Mouse (Mus musculus): ENCODE measurements around the gene Spin1. TPM values are rescaled to one million over a fixed set of nuclear protein-coding genes. Genes with fewer than 3 reads are reported as not detected.

The Spin1 gene
- polyA plus RNA-seq, 1 experiment from 2014 or later: 161 TPM

DNA sequence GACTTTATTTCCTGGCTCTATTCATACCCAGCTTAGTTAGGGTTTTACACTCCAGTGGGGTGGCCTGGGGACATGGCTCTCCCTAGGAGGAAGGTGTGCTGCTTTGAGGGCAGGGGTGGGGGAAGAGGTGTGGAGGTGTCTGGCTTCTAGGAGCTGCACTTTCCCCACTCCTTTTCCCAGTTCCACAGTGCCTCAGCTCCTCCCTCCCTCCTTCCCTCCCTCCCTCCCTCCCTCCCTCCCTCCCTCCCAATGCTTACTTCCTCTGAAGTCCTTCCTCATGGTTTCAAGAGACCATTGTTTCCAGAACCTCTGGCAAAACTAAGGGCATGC lies 37.0 kb downstream of the Spin1 start:
- no peak for ATAC-seq

DNA sequence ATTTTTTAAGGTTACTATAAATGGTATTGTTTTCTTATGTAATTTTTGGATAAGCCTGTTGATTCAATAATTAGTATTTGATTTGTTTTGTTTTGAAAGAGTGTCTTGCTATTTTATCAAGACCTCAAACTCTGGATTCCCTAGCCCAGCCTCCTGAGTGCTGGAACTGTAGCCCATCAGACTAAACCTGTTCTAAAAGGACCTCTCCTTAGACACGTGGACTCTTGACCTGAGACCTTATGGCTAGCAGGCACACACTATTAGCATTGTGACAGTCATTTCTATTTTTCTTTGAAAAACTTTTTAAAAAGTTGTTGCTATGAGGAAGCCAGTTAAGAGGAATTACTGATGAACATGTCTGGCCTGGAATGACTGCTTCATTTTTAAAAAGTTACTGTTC lies 46.4 kb downstream of the Spin1 start:
- Histone ChIP-seq H3K27me3 (replicated peaks; ENCODE audit: control insufficient read depth, insufficient read depth, low read length) (no peaks in the 10 kb centered on the region), H3K9me3 (replicated peaks; ENCODE audit: control insufficient read depth, low read length) (no peaks in the 10 kb centered on the region), H3K9ac (ENCODE audit: low read length) (no peak overlapping the region), H3K36me3 (ENCODE audit: control insufficient read depth, insufficient read depth, low read length) (peaks cover 47% of the 10 kb centered on the region), H3K27ac (ENCODE audit: low read depth, low read length) (no peak overlapping the region), H3K4me1 (ENCODE audit: control insufficient read depth, insufficient read depth, low read length) (no peaks in the 10 kb centered on the region), H3K4me3 (ENCODE audit: low read depth, low read length) (no peak overlapping the region), H3K4me2 (ENCODE audit: low read length) (no peak overlapping the region)
- DNase-seq (ENCODE audit: low spot score) (no peak), ATAC-seq (no peak)
- 75% methylated on average over 1 of the region's 1 CpGs for WGBS

More for the DNA sequence above, 37.0 kb downstream of the Spin1 start:
- no peaks in the 10 kb centered on the region for H3K27me3 ChIP-seq (replicated peaks; ENCODE audit: control insufficient read depth, insufficient read depth, low read length)
- H3K9ac ChIP-seq (ENCODE audit: low read length): no peak overlapping the region
- H3K36me3 ChIP-seq (ENCODE audit: control insufficient read depth, insufficient read depth, low read length): peaks cover 50% of the 10 kb centered on the region
- H3K9me3 ChIP-seq (replicated peaks; ENCODE audit: control insufficient read depth, low read length): no peaks in the 10 kb centered on the region
- H3K27ac ChIP-seq (ENCODE audit: low read depth, low read length): no peak overlapping the region
- no peaks in the 10 kb centered on the region for H3K4me1 ChIP-seq (ENCODE audit: control insufficient read depth, insufficient read depth, low read length)
- DNase-seq (ENCODE audit: low spot score): no peak
- H3K4me3 ChIP-seq (ENCODE audit: low read depth, low read length): no peak overlapping the region
- no peak overlapping the region for H3K4me2 ChIP-seq (ENCODE audit: low read length)

DNA sequence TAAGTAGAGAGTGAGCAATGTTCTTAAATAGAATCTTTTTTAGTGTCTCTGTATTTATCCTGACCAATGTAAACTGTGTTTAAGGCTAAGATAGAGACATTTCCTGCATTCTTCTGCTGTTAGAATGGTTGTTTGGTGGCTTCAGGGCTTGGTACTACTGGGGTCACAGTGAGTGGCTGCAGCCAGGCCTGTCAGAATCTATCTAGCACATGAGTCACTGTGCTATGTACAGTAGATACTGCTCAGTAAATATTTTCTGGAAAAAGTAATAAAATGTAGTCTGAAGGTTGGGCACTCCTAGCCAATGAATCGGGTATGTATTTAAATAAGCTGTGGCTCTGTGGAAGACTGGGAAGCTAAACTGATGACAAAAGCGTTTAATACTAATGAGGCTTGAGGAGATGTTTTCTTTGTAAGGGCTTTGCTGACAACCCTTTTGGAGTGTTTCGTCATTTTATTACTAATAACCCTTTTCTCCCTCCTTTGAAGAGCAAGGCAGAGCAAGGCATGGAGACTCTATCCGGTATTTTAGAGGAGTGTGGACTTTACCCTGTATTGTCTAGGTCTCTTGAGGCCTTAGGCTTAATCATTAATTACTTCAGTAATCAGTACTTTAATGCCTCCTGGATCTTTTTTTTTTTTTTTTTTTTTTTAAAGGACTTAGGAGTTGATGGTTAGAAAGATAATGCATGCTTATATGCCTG lies 52.4 kb downstream of the Spin1 start:
- no peak for DNase-seq (ENCODE audit: low spot score)
- H3K9ac ChIP-seq (ENCODE audit: low read length): no peak overlapping the region
- peaks cover 49% of the 10 kb centered on the region for H3K36me3 ChIP-seq (ENCODE audit: control insufficient read depth, insufficient read depth, low read length)
- H3K4me3 ChIP-seq (ENCODE audit: low read depth, low read length): no peak overlapping the region
- H3K27me3 ChIP-seq (replicated peaks; ENCODE audit: control insufficient read depth, insufficient read depth, low read length): no peaks in the 10 kb centered on the region
- H3K9me3 ChIP-seq (replicated peaks; ENCODE audit: control insufficient read depth, low read length): no peaks in the 10 kb centered on the region
- ATAC-seq: no peak
- H3K4me1 ChIP-seq (ENCODE audit: control insufficient read depth, insufficient read depth, low read length): no peaks in the 10 kb centered on the region
- H3K27ac ChIP-seq (ENCODE audit: low read depth, low read length): no peak overlapping the region
- H3K4me2 ChIP-seq (ENCODE audit: low read length): no peak overlapping the region
- 75% methylated on average over 4 of the region's 4 CpGs for WGBS

DNA sequence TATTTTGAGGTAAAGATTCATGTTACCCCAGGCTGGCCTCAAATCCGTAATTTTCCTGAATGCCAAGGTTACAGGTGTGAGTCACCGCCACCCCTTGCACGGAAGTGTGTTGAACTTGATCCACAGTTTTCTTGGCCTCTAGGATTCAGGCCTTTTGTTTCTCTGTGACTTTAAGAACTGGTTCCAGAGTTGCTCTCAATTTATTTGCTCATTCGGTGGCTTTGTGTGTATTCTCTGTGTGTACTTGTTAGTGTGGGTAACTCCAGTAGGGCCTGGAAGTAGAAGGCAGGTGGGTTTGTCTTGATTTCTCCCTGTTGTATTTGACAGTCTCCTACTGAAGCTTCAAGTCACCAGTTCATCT lies 53.0 kb downstream of the Spin1 start:
- ATAC-seq: no peak
- no peak for DNase-seq (ENCODE audit: low spot score)
- Histone ChIP-seq H3K4me1 (ENCODE audit: control insufficient read depth, insufficient read depth, low read length) (no peaks in the 10 kb centered on the region), H3K36me3 (ENCODE audit: control insufficient read depth, insufficient read depth, low read length) (peaks cover 50% of the 10 kb centered on the region), H3K4me2 (ENCODE audit: low read length) (no peak overlapping the region), H3K27me3 (replicated peaks; ENCODE audit: control insufficient read depth, insufficient read depth, low read length) (no peaks in the 10 kb centered on the region), H3K9me3 (replicated peaks; ENCODE audit: control insufficient read depth, low read length) (no peaks in the 10 kb centered on the region), H3K27ac (ENCODE audit: low read depth, low read length) (no peak overlapping the region), H3K9ac (ENCODE audit: low read length) (no peak overlapping the region), H3K4me3 (ENCODE audit: low read depth, low read length) (no peak overlapping the region)
- 96% methylated on average over 4 of the region's 4 CpGs for WGBS

DNA sequence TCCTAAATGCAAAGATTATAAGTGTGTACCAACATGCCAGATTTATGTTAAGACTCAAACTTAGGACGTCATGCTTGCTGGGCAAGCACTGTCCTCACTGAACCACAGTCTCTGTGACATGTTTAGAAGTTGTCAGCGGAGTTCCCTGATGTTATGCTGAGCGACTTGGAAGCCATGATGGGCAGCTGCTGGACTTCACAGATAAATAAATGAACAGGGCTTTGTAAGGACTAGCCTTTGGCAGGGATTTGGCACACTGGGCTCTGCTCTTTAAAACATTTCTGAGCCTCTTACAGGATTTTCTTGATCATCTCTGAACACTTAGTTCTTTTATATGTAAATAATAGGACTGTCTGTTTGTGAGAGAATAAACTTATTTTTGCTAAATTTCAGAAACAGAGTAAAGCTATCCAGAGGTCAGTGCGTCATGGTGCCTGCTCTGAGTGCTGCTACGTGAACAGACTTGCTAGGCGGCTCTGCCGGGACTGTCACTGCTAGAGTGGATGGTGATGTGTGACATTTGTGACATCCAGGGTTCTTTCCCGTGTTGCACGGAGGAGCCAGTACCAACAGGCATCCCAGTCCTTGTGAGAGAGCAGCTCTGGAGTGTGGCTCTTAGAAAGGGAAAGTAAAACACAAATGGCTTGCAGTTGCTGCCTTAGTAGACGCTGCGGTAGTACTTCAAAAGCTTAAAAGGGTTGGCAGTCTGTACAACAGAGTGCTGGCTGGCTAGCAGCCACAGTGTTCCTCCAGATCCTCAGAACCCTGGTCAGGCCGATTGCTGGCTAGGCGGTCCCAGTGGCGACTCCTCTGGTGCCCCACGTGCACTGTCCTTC lies 54.7 kb downstream of the Spin1 start:
- no peak overlapping the region for H3K4me2 ChIP-seq (ENCODE audit: low read length)
- no peak for DNase-seq (ENCODE audit: low spot score)

DNA sequence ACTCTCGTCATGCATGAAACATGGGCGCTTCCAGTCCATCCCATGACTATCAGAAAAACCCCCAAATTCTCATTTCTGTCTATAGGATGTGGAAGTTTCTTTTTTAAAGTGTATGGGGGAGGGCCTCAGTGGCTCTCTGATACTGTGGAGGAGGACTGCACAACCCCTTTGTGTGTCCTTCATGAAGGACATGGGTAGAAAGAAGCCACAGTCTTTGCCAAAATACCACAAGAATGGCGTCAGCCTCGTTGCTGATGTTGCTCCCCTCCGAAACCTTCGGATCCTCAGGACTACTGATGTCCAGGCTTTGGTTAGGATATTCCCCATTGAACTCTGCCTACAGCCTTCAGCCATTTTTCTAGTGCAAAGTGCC lies 55.3 kb downstream of the Spin1 start:
- no peak overlapping the region for H3K4me2 ChIP-seq (ENCODE audit: low read length)

More for the DNA sequence above, 54.7 kb downstream of the Spin1 start:
- H3K9me3 ChIP-seq (replicated peaks; ENCODE audit: control insufficient read depth, low read length): no peaks in the 10 kb centered on the region
- H3K4me3 ChIP-seq (ENCODE audit: low read depth, low read length): no peak overlapping the region
- no peaks in the 10 kb centered on the region for H3K27me3 ChIP-seq (replicated peaks; ENCODE audit: control insufficient read depth, insufficient read depth, low read length)
- peaks cover 45% of the 10 kb centered on the region for H3K36me3 ChIP-seq (ENCODE audit: control insufficient read depth, insufficient read depth, low read length)
- WGBS: 93% methylated on average over 15 of the region's 15 CpGs
- no peak for ATAC-seq
- no peak overlapping the region for H3K27ac ChIP-seq (ENCODE audit: low read depth, low read length)
- H3K9ac ChIP-seq (ENCODE audit: low read length): no peak overlapping the region
- H3K4me1 ChIP-seq (ENCODE audit: control insufficient read depth, insufficient read depth, low read length): no peaks in the 10 kb centered on the region

DNA sequence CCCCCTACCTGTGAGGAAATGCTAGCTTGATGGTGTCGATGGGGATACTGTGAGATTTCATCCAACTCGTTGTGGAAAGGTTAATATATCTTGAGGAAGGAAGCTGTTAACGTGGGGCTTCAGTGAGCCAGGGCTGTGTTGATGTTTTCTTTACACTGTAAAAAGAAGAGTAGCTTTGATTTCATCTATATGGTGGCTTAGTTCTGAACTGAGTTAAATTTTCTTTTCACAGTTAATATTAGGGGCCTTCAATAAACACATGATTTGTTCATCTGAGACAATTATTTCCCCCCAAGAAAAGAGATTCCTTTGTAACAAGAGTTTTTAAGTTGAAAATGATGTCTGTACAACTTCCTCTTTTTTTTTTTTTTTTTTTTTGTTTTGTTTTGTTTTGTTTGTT lies 56.6 kb downstream of the Spin1 start:
- ATAC-seq (no peak), DNase-seq (ENCODE audit: low spot score) (no peak)
- no peak overlapping the region for H3K4me2 ChIP-seq (ENCODE audit: low read length)
- H3K9ac ChIP-seq (ENCODE audit: low read length): no peak overlapping the region
- no peak overlapping the region for H3K27ac ChIP-seq (ENCODE audit: low read depth, low read length)
- H3K27me3 ChIP-seq (replicated peaks; ENCODE audit: control insufficient read depth, insufficient read depth, low read length): no peaks in the 10 kb centered on the region
- H3K4me3 ChIP-seq (ENCODE audit: low read depth, low read length): no peak overlapping the region
- peaks cover 43% of the 10 kb centered on the region for H3K36me3 ChIP-seq (ENCODE audit: control insufficient read depth, insufficient read depth, low read length)
- 91% methylated on average over 3 of the region's 3 CpGs for WGBS
- no peaks in the 10 kb centered on the region for H3K9me3 ChIP-seq (replicated peaks; ENCODE audit: control insufficient read depth, low read length)
- H3K4me1 ChIP-seq (ENCODE audit: control insufficient read depth, insufficient read depth, low read length): no peaks in the 10 kb centered on the region

More for the DNA sequence above, 55.3 kb downstream of the Spin1 start:
- Histone ChIP-seq H3K4me1 (ENCODE audit: control insufficient read depth, insufficient read depth, low read length) (no peaks in the 10 kb centered on the region), H3K9ac (ENCODE audit: low read length) (no peak overlapping the region), H3K27me3 (replicated peaks; ENCODE audit: control insufficient read depth, insufficient read depth, low read length) (no peaks in the 10 kb centered on the region), H3K9me3 (replicated peaks; ENCODE audit: control insufficient read depth, low read length) (no peaks in the 10 kb centered on the region), H3K27ac (ENCODE audit: low read depth, low read length) (no peak overlapping the region), H3K36me3 (ENCODE audit: control insufficient read depth, insufficient read depth, low read length) (peaks cover 43% of the 10 kb centered on the region), H3K4me3 (ENCODE audit: low read depth, low read length) (no peak overlapping the region)
- DNase-seq (ENCODE audit: low spot score): no peak
- WGBS: 98% methylated on average over 6 of the region's 6 CpGs
- ATAC-seq: no peak

DNA sequence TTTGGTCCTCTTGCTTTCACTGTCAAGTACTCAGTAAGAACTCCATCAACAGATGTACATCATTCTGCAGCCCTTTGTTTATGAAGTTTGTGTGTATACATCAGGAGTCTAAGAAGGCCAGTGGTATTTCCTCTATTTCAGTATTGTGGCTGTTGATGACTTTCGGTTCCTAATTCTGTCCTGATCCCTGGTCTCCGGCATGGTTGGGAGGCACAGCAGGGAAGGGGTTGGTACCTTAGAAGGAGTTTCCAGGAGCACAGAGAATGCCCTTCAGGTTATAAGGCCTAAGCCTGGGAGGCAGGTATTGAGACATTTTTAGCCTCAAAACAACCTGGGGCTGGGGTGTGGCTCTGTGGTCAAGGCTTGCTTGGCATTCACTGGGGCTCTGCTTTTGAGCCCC lies 61.0 kb downstream of the Spin1 start:
- no peak for DNase-seq (ENCODE audit: low spot score)
- 86% methylated on average over 2 of the region's 2 CpGs for WGBS

DNA sequence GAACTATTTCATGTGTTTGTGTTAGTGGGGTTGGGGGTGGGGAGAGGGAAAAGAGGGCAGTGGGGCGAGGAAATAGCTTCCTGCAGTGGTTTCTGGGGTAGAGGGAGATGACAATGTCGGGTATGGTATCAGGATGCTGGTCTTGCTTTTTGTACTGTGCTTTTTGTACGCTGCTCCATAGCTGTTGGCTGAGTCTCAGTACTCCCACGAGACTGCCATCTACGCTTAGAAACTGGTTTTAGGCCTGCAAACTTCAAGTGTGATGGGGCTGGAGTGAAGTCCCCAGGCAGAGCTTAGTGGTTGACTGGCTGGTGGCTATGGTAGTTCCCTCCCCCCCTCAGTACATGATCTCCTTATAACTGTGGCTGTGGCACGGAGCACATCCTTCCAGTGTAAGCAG lies 61.6 kb downstream of the Spin1 start:
- Histone ChIP-seq H3K27ac (ENCODE audit: low read depth, low read length) (no peak overlapping the region), H3K27me3 (replicated peaks; ENCODE audit: control insufficient read depth, insufficient read depth, low read length) (no peaks in the 10 kb centered on the region), H3K4me1 (ENCODE audit: control insufficient read depth, insufficient read depth, low read length) (no peaks in the 10 kb centered on the region), H3K4me3 (ENCODE audit: low read depth, low read length) (no peak overlapping the region), H3K9me3 (replicated peaks; ENCODE audit: control insufficient read depth, low read length) (no peaks in the 10 kb centered on the region), H3K36me3 (ENCODE audit: control insufficient read depth, insufficient read depth, low read length) (peaks cover 5% of the 10 kb centered on the region; the same call in 1 of the 2 replicates), H3K4me2 (ENCODE audit: low read length) (no peak overlapping the region), H3K9ac (ENCODE audit: low read length) (no peak overlapping the region)
- DNase-seq (ENCODE audit: low spot score): no peak
- ATAC-seq: no peak
- WGBS: 90% methylated on average over 6 of the region's 6 CpGs

More for the DNA sequence above, 61.0 kb downstream of the Spin1 start:
- no peak overlapping the region for H3K9ac ChIP-seq (ENCODE audit: low read length)
- no peak overlapping the region for H3K4me3 ChIP-seq (ENCODE audit: low read depth, low read length)
- no peak overlapping the region for H3K27ac ChIP-seq (ENCODE audit: low read depth, low read length)
- ATAC-seq: no peak
- H3K9me3 ChIP-seq (replicated peaks; ENCODE audit: control insufficient read depth, low read length): no peaks in the 10 kb centered on the region
- no peaks in the 10 kb centered on the region for H3K4me1 ChIP-seq (ENCODE audit: control insufficient read depth, insufficient read depth, low read length)
- H3K4me2 ChIP-seq (ENCODE audit: low read length): no peak overlapping the region
- peaks cover 6% of the 10 kb centered on the region for H3K36me3 ChIP-seq (ENCODE audit: control insufficient read depth, insufficient read depth, low read length)
- H3K27me3 ChIP-seq (replicated peaks; ENCODE audit: control insufficient read depth, insufficient read depth, low read length): no peaks in the 10 kb centered on the region

All from forebrain, embryonic 14.5 days (tissue).